Mouse (Mus musculus) lung, adult 2 months (tissue): ENCODE data around the gene Zfy1.

Experiments
- CTCF ChIP-seq: fragments of 200-500 bp; IDR thresholded peaks from 2 replicates; pipeline ENCODE4 v1.5.1; 2011; ENCODE audit warnings: mild to moderate bottlenecking, low read length, control low read depth; ENCODE audit not compliant: insufficient read depth
- POLR2A ChIP-seq: fragments of 200-500 bp; IDR thresholded peaks from 2 replicates; pipeline ENCODE4 v1.6.1; 2011; ENCODE audit warnings: low read depth, mild to moderate bottlenecking, control low read depth, low read length, borderline replicate concordance; ENCODE audit errors: extremely low read depth

GRCm38 (mm10) chrY:818396-818795 is 21.2 kb upstream of the Zfy1 start, which contains the start of gene Uba1y:
- TF ChIP-seq POLR2A = no peak
- TF ChIP-seq CTCF = no peak
